Mouse (Mus musculus): ENCODE measurements around the gene Prpf18.

Prpf18 gene

DNA sequence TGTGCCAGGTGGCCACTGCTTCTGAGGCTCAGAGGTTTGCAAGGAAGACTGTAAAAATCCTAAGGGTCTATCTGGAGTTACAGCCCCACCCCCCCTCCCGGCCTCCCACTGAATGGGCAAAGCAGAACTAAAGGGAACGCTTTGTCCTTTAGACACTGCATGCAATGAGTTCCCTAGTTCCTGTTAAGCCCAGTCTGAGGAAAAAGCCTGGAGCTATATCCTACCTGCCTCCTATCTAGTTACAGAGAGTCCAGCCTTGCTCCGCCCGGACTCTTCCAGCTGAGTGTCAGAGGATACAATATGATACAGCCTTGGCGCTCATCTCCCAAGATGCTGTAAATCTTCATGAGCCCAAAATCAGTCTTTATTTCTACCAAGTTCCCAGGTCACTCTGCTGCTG lies 77.7 kb downstream of the Prpf18 start:
- DNase-seq = no peak

DNA sequence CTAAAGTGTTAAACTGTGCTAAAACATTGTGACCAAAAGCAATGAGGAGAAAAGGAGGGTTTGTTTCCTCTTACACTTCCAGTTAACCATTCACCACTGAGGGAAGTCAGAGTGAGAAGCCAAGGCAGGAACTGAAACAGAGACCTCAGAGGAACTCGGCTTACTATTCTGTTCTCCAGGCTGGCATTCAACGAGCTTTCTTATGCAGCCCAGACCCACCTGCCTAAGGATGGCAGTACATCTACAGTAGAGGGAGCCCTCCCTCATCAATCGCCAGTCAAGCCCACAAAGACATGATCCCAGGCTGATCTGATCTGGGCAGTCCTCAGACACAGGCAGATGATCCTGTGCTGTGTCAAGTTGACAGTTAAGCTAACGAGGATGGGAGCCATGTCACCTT lies 78.5 kb downstream of the Prpf18 start:
- DNase-seq = no peak

DNA sequence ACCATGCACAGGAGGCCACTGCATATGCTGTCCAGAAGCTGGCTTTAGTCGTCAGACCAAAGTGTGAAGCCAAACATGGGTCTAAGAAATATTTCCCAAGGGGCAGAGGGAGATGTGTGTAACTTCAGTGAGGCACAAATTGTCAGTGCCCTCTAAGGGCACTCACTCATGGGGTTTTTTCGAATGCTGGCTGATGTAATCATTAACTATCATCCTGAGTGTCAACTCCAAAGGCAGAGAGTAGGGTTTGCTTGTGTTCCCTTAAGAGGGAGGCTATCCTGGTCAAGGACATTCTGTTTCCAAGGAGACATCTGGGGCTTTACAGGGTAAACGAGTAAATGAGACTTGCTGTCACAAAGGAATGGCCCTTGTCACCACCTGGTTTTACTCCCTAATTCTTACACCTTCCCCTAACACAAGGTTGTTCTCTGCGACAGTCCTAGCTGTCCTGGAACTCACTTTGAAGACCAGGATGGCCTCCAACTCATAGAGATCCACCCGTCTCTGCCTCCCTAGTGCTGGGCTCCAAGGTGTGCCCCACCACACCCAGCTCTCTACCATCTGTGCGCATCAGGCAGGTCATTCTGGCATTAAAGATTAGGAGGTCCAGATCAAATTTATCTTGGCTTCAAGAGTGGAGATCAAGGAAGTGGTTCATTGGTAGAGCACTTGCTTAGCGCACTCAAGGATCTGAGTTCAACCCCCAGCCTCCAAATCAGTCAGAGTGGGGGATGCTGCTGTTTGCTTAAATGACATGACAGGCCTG lies 79.2 kb downstream of the Prpf18 start:
- DNase-seq = no peak

Data from thymus, postnatal 36 days (tissue).